Comparison of ENCODE assay signal across 15 mouse cellular contexts in genomic region chr13:110712527-110712926, GRCm38 (mm10).
"Had no signal": no experiment of that assay in that cellular context is flagged by ENCODE, and none has a peak within 500 bp of the region (broad histone marks: within the 10 kb centered on the region; RNA-seq: fewer than 3 reads in every experiment).

No protein-coding gene starts in this region.

- H3K4me2 ChIP-seq: intestine, embryonic 15.5 days; limb, embryonic 13.5 days; liver, embryonic 11.5 days; liver, embryonic 15.5 days; midbrain, embryonic 12.5 days; neural tube, embryonic 13.5 days had no signal

- H3K4me1 ChIP-seq: intestine, embryonic 15.5 days; limb, embryonic 13.5 days; liver, embryonic 15.5 days; midbrain, embryonic 12.5 days; neural tube, embryonic 13.5 days had no signal

- H3K9me3 ChIP-seq: intestine, embryonic 15.5 days; limb, embryonic 13.5 days; liver, embryonic 15.5 days; midbrain, embryonic 12.5 days; neural tube, embryonic 13.5 days had no signal

- H3K4me3 ChIP-seq: intestine, embryonic 15.5 days; layer of hippocampus, adult 2 months; limb, embryonic 13.5 days; liver, embryonic 15.5 days; midbrain, embryonic 12.5 days; neural tube, embryonic 13.5 days had no signal

- DNase-seq: kidney, adult 18-20 months; kidney, postnatal 36 days; left cerebral cortex, postnatal 4 days; right cerebral cortex, adult 18-20 months; right cerebral cortex, postnatal 25 days; thymus, postnatal 4 days had no signal

- H3K27ac ChIP-seq: intestine, embryonic 15.5 days; layer of hippocampus, adult 2 months; limb, embryonic 13.5 days; liver, embryonic 15.5 days; midbrain, embryonic 12.5 days; neural tube, embryonic 13.5 days; stomach, postnatal 0 days had no signal

- H3K36me3 ChIP-seq: intestine, embryonic 15.5 days; limb, embryonic 13.5 days; liver, embryonic 15.5 days; midbrain, embryonic 12.5 days; neural tube, embryonic 13.5 days had no signal

- ATAC-seq: intestine, embryonic 15.5 days; midbrain, embryonic 16.5 days had no signal

- H3K9ac ChIP-seq: intestine, embryonic 15.5 days; limb, embryonic 13.5 days; liver, embryonic 15.5 days; midbrain, embryonic 12.5 days; neural tube, embryonic 13.5 days had no signal

- H3K27me3 ChIP-seq: intestine, embryonic 15.5 days; limb, embryonic 13.5 days; liver, embryonic 15.5 days; midbrain, embryonic 12.5 days; neural tube, embryonic 13.5 days had no signal
